Mouse (Mus musculus) heart, postnatal 36 days (tissue): ENCODE results near the gene Fam117a. TPM values are rescaled to one million over a fixed set of nuclear protein-coding genes. Genes with fewer than 3 reads are reported as not detected.

Experiments
- DNase-seq, 2 experiments: peaks; one replicate each; pipeline ENCODE4 v3.0.0; 2021 to 2022
- intact Hi-C: fragments of 180-260 bp; cut with DNase I; formaldehyde crosslinking; loops from one replicate; pipeline ENCODE4 v1.15.1; 2025
- total RNA-seq, 2 experiments: library from RNA; stranded (reverse); gene quantifications; 2 replicates each; pipeline ENCODE4 v1.2.3; 2021

The Fam117a gene
- total RNA-seq: 10 to 100 TPM in 1 of 2 experiments, 1 to 10 TPM in 1; 7.0 to 10.3 TPM

DNA sequence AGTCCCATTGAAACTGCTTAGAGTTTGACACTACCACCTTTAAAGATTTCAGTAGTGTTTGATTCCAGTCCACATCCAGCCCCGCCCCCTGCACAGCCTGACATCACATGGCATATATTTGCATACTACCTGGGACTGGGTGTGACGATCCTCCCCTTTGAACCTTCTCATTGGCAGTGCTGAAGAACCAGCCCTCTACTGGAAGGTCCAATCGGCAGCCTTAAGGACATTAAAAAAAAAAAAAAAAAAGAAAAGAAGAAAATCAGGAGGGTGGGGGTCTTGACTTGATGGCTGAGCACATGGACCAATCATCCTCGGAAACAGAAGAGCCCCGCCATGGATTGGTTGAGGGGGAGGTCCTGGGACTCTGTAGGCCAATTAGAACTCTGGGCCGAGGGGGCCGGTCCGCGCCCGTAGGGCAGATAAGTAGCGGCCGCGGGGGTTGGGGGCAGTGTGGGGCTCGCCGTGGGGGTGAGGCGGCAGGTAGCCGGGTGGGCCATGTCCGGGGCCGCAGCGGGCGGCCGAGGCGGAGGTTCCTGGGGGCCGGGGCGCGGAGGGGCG lies at the start of gene Fam117a:
Gene Fam117a (plus strand): TSS at position 451 of the 561 bp plus-strand sequence.
- DNase-seq: peak; percentile 77 to 82
- intact Hi-C loops: loop anchor here (2.0 kb wide), 1 partner anchor 48 kb away; the partner anchor contains the start of gene Slc35b1

- no peak for DNase-seq
- intact Hi-C loops: loop anchor here (2.0 kb wide), 1 partner anchor 33 kb away; no protein-coding TSS in a partner anchor
These were observed 44.8 kb upstream of the Fam117a start for GRCm38 (mm10) chr11:95291998-95292397.

DNA sequence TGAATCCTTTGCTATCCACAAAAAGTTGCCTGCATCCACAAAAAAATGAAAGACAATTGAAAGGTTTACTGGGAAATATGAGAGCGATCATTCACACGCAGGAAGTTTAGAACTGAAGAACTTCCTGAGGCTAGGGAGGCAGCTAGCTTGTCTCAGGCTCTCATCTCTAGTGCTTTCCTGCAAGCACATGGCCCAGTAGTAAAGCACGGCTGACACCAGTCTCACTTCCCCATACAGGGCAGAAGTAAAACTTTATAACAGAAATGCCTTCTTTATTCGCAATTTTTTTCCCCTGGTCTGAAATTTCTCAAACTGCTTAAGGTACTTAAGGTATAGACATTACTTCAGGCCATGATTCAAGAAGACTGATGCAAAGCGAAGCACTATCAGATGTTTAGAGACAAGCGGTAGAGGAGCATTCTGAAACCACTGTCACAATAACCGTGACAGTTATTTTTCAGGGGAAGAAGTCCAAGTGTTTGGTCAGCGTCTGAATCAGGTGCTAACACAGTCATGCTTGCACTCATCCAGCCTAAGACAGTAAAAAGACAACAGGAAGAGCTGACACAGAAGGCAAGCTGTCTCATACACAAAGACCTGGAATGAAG lies 43.7 kb upstream of the Fam117a start:
- no peak for DNase-seq
- intact Hi-C loops: loop anchor here (2.0 kb wide), 1 partner anchor 34 kb away; no protein-coding TSS in a partner anchor

DNA sequence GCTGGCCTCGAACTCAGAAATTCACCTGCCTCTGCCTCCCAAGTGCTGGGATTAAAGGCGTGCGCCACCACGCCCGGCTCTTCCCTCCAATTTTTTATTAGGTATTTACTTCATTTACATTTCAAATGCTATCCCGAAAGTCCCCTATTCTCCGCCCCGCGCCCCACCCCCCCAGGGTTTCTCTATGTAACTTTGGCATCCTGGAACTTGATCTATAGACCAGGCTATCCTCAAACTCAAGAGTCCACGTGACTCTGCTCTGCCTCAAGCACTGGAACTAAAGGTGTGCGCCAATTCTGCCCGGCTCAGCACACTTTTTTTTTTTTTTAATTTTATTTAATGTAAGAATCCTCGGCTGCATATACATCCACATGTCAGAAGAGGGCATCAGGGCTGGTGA lies 41.1 kb upstream of the Fam117a start:
- no peak for DNase-seq
- intact Hi-C loops: no loop called here

DNA sequence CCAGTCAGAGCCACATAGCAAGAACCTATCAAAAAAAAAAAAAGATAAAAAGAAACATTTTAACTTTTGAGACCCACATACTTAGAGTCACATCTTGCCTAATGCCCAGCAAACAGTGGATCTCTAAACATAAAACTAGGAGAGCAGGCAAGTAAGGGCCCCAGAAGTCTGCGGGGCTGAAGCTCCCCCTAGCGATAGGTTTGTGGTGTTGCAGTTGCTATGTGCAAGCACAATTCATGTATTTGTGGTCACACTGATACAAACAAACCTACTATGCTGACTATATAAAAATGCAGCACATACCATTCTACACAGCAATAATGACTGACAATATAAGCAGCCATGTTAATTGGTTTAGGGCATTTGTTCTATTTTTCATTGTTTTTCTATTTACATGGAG lies 38.7 kb upstream of the Fam117a start:
- no peak for DNase-seq
- intact Hi-C loops: no loop called here

DNA sequence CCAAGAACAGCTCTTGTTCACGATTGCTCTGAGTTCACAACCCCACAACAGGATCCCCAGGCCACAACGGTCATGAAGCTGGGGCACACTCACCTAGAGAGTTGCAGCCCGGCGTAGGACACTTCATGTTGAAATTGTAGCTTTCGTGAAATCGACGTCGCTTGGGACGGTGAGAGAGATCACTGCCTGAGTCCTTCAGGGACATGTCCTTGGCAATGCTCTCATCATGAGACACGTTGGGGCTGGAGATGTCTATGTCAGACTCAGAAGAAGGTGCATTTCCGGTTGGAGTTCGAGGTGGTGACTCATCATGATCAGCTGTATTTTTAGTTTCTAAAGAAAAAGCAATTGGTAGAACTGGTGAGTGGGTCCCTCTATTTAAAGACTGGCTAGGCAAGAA lies 36.9 kb upstream of the Fam117a start:
- no peak for DNase-seq
- intact Hi-C loops: no loop called here

DNA sequence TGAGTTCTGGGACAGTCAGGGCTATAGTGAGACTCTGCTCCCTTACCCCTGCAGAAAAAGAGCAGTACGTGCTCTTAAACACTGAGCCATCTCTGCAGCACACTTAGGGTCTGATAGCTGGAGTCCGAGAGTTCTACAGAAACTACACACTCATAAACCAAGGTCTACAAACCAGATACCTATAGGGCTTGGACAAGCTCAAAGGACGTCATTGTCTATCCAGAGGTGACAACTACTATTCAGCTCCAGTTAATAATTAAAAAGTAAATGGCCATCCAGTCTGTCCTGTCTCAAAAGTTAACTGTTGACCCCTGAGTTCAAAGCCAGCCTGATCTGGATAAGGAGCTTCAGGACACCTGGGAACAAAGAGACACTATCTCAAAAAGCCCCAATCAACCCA lies 35.0 kb upstream of the Fam117a start:
- DNase-seq: no peak
- intact Hi-C loops: no loop called here

GRCm38 (mm10) chr11:95305600-95305999 lies 31.2 kb upstream of the Fam117a start:
- intact Hi-C loops: no loop called here
- DNase-seq: no peak

GRCm38 (mm10) chr11:95307526-95307925 lies 29.3 kb upstream of the Fam117a start:
- intact Hi-C loops: no loop called here
- no peak for DNase-seq

- DNase-seq: peak; percentile 90 to 92
- intact Hi-C loops: loop anchor here (2.0 kb wide), 1 partner anchor 75 kb away; the partner anchor contains the start of gene Slc35b1
These were observed 27.3 kb upstream of the Fam117a start for GRCm38 (mm10) chr11:95309510-95310006.

- intact Hi-C loops: loop anchor here (2.0 kb wide), 1 partner anchor 75 kb away; the partner anchor contains the start of gene Slc35b1
- peak; percentile 94 to 95 for DNase-seq
These were observed 26.7 kb upstream of the Fam117a start, which contains the start of gene Kat7 for GRCm38 (mm10) chr11:95310007-95310647. TSS of gene Kat7 (minus strand) at chr11:95310246.

DNA sequence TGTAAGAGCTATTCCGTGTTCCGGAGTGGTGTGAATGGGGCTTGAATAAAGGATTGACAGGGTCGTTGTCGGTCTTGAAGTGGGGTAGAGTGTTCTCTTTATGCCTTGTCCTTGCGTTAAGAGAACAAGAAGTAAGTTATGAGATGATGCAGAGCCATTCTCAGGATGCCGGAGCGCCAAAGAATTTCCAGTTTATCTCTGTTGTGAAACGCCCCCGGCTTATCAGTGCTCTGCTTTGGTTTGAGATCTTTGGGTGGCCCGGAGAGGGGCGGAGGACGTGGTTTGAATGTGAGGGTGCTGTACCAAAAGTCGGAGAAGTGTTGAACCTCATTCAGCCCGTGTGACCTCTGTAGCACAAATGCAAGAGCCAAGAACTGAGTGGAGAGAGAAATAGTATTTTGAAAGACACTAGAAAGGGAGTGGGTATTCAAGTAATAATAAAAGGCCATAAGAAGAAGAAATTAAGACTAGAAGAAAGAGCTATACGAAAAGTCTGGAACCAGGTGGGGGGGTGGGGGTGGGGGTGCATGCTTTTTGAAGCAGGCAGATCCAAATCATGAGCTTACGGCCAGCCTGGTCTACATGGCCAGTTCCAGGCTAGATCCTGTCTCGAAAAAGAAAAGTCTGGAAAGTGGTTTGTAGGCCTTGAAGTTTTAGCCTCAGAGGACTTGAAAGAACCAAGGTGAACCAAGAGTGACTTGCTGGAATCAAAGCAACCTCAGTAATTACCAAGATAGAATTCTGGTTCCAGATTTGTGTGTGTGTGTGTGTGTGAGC lies 26.0 kb upstream of the Fam117a start:
- intact Hi-C loops: loop anchor here (2.0 kb wide), 1 partner anchor 74 kb away; the partner anchor contains the start of gene Slc35b1
- DNase-seq: peak in 1 of 2 experiments; percentile 30

DNA sequence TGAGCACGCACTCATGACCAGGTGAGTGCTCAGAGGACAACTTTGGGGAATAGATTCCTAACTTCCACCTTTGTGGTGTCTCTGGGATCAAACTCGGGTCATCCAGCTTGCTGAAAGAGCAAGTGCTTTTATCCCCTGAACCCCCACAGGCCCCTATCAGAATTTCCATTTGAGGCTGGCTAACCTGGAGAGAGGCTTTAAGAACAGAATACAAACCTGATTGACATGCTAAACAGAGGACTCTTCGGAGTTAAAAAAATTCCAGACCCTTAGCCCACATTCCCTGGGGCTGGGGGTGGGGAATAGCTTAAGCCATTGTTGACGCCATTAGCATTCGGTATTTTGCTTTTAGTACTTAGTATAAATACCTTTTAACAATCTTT lies 25.4 kb upstream of the Fam117a start:
- no peak for DNase-seq
- intact Hi-C loops: loop anchor here (2.0 kb wide), 1 partner anchor 73 kb away; the partner anchor contains the start of gene Slc35b1

DNA sequence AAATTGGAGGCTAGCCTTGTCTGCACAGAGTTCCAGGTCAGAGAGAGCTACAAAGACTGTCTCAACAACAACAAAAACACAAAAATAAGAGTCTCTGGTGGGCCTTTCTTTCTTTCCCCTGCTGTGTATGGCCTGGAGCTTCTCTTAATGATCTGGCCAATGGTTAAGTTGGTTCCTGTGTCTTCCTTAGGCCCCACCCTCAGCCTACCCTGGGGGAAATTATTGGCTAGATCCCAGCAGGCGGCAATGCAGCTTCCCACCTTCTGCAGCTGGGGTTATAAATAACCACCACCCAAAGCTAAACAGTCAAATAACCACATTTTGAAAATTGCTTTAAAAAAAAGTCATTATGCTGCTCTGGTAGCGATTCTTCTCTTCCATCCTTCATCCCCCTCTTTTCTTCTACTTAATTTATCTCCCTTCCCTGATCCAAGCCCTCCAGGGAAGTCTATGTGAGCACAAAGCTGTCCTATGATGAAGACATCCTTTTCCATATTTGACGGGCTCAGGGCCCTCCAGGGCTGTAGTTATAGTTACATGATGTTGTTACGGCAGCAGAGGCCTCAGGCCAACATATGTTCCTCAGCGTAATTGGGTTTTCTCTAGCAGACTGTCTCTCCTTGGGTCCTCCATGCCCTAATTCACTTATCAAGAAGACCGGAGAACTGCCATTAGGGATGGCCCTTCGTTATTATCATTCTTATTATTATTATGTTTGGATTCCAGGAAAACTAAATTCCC lies 21.4 kb upstream of the Fam117a start:
- no peak for DNase-seq
- intact Hi-C loops: no loop called here

- intact Hi-C loops: loop anchor here (2.0 kb wide), 1 partner anchor 203 kb away; no protein-coding TSS in a partner anchor
These were observed 18.7 kb upstream of the Fam117a start for GRCm38 (mm10) chr11:95318116-95318515.

DNA sequence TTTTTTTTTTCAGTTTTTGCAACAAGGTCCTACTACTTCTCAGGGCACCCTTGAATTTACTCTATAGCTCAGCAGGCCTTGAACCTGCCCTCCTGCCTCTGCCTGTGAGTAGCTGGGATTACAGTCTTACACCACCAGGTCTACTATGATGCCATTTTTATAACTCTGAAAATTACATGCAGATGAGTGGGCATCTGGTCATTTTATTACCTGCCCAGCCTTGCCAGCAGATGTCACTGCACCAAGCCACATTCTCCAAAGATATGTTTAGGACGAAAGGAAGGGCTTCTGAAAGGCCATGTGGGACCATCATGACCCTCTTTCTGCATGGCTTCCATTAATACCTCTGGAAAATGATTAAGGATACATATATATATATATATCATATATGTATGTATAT lies 17.3 kb upstream of the Fam117a start:
- intact Hi-C loops: loop anchor here (2.0 kb wide), 1 partner anchor 201 kb away; no protein-coding TSS in a partner anchor
- no peak for DNase-seq

More at GRCm38 (mm10) chr11:95318116-95318515, 18.7 kb upstream of the Fam117a start:
- no peak for DNase-seq

DNA sequence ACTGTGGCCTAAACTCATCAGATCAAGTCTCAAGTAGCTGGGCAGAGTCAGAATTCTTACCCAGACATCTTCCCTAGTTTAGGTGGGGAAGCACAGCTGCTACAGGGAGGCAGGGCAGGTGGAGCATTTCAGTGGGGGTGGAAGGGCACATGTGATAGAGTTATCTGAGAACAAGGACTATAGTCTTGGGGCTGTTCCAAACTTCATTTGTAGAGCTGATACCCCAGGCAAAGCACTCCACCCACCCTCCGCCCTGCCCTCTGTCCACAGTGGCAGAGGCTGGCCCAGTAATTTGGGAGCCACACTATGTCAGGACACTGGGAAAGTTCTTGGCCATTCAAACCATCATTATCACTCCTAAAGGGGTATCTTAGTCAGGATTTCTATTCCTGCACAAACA lies 16.8 kb upstream of the Fam117a start:
- DNase-seq: no peak
- intact Hi-C loops: no loop called here

GRCm38 (mm10) chr11:95324181-95324580 lies 12.6 kb upstream of the Fam117a start:
- intact Hi-C loops: no loop called here
- DNase-seq: no peak

GRCm38 (mm10) chr11:95325832-95326231 lies 11.0 kb upstream of the Fam117a start:
- DNase-seq: no peak
- intact Hi-C loops: no loop called here

DNA sequence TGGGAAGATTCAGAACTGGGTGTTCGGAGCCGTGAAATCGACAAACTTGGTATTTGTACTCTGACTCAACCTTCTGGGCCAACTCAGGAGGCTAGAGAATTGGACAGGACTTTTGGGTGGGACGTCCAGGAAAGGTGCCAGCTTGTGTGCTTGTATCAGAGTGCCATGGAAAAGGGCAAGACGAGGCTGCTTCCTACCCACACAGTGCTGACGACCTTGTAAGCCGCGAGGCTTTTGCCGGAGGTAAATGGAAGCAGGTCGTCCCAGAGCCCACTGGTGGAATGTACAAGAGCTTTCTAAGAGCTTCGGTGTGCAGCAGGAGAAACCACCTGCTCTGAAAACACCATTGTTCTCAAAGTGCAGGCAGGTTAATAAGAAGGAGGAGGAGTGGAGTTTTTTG lies 10.6 kb upstream of the Fam117a start:
- intact Hi-C loops: no loop called here
- no peak for DNase-seq
